Mouse (Mus musculus) lung, adult 2 months (tissue): ENCODE results near the gene Pdzd7.

Experiments
- CTCF ChIP-seq: fragments of 200-500 bp; IDR thresholded peaks from 2 replicates; pipeline ENCODE4 v1.5.1; 2011; ENCODE audit warnings: mild to moderate bottlenecking, low read length, control low read depth; ENCODE audit not compliant: insufficient read depth
- POLR2A ChIP-seq: fragments of 200-500 bp; IDR thresholded peaks from 2 replicates; pipeline ENCODE4 v1.6.1; 2011; ENCODE audit warnings: low read depth, mild to moderate bottlenecking, control low read depth, low read length, borderline replicate concordance; ENCODE audit errors: extremely low read depth

- no peak for TF ChIP-seq POLR2A
- TF ChIP-seq CTCF: no peak
Measured at GRCm38 (mm10) chr19:45025937-45026568, 19.5 kb downstream of the Pdzd7 start.
